Mouse (Mus musculus) embryo, embryonic 11.5 days (tissue): ENCODE results near the gene Opcml.

Experiments
- DNase-seq: peaks from one replicate; pipeline ENCODE4 v3.0.0-alpha.2; 2012; ENCODE audit warnings: low read depth, low spot score

Opcml gene

DNA sequence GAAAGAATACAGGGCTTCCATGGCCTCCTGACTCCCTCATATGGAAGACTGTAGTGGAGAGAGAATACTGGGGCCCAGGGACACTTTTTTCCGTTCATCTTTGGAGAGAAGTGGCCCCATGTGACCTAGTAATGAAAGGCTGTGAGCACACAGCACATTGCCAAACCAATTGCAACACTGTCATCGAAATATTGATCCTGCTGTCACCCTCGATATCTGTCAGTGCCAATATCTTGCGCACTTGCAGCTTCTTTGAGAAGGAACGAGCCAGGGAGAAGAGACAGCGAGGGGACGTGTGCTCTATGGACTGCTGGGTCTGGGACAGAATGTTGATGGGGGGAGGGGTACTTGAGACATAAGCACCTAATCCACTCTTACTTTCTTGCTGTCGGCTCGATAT is 460.8 kb downstream of the Opcml start:
- DNase-seq: no peak

DNA sequence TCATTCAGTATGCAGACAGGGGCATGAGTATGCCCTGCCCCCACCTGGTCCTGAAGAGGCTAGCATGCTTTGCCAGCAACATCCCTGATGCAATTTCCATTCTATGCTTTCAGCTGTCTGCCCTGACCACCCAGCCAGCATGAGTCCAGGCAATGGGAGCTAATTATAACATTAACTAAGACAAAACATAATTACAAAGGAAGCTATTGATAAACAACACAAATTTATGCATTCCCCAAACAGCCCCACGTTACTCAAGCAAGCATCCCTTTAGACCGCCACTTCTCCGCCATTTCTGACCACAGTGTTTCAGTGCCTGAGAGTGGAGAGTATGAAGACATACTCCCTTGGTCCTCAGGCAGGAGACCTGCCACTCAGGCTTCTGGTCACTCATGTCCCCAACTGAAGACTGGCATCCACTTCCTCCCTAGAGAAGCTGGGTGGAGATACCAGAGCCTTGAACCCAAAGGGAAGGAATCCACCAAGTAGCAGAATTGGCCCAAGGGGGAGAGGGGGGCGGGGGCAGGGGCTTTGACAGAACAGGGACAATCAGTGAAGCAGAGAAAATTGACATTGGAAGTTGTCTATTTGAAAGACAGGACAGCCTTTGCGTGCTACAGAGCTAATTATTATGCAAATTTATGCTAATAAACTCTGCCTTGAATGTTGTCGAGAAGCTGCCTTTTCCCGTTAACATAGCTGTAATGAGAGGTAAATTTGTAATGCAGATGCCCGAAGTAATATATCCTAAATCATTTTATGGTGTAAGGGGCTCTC is 464.7 kb downstream of the Opcml start:
- DNase-seq: no peak

DNA sequence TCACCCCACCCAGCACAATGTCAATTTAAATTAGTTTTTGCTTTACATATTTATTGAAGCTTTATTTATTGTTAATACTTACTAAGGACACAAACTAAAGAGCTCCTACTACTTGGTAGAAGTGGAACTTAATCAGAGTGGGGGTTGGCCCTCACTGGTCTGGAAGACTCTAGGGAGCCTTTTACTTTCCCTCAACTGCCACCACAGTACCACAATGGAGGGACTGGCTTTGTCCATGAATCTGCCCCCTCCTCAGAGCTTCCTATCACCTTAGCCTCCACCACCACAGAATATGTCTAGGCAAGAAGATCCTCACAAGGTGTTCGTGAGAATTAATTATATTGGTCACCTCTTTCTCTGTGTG is 465.3 kb downstream of the Opcml start:
- DNase-seq: no peak

DNA sequence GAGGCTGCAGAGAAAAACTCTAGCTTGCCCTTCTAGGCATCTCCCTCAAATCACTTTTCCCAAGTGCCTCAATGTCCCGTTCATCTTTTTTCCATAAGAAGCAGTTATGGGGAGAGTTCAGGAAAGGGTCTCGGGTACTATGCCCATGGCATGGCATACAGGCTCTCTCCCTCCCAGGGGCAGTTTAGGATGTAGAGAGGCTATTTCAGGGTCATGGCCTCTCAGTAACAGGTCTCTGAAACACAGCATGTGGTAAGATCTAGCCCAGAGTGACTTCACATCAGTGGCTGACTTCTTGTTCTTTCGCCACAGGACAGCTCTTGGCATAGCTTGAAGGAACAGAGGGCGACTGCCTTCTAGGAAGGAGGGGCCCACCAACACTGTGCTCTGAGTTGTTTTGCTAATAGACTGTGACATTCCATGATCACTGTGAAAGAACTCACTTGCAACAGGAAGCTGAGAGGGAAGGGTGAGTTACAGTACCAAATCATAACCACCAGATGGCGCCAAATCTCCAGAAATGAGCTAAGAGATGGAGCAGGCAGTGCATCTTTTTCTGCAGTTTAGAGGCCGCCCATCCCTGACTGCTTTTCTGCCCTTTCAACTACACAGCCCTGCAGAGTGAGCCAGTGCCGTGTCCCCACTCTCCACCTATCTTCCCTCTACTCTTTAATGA is 470.6 kb downstream of the Opcml start:
- peak; percentile 62 for DNase-seq

DNA sequence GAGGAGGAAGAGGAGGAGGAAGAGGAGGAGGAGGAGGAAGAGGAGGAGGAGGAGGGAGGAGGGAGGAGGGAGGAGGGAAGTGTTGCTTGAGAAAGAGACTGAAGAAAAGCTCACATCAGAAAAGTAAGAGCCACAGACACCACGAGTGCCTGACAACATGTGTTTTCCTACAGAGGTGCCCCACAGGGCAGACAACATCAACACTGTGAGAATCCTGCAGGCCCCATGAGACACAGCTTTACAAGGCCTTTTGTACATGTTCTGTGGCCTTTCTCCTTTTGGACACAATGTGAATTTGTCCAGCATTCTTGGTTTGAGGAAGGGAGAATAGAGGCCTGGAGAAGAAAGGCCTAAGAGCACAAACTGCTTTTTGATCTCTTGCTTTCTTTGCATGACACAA is 471.4 kb downstream of the Opcml start:
- DNase-seq: no peak

DNA sequence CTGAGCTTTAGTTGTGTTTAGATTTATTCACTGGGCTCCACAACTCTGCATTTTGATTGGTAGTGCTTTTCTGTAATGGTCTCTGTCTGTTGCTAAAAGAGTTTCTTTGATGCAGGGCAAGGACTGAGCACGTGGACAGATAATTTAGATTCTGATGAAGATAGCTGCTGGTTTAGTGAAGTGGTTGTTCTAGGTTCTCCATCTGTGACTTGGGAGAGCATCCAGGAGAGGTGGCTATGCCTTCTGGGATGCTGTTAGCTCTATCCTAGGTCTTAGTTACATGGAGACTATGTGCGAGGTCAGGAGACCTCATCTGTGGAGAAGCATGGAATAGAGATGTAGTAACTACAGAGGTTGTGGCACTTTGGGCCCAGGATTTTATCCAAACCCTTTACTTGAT is 472.3 kb downstream of the Opcml start:
- DNase-seq: no peak

DNA sequence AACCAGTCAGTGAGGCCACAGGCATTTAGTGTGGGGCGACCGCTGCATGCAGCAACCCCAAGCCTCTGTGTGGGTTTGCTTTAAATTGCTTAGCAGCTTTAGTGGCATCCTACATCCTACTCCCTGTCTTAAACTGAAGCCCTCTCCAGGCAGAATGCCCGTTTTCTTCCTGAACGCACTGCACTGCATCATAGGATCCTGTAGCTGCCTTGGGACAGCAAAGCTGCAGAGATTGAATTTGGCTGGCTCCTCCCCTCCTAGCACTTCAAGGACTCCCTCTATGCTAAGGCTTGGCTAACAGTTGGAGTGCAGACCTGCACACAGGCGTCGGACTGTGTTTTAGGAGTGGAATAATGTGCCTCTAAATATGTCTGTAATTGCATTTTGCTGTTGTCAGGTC is 474.2 kb downstream of the Opcml start:
- DNase-seq: no peak

DNA sequence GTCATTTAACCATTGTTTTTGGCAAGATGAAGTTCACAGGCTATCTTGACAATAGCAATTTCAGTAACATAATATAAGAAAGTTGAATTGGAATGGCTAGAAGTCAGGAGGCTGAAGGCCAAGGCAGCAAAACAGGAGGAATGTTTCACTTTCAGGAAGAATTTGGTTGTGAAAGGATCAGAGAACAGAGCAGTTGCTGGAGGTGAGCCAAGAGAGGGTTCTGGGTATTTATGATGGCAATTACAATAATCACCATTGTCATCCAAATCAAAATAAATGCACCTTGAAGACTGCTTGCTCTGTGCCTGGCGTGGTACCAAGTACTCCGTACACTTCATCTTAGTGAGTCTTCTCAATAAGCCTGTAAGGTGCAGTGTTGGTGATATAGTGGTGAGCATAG is 483.2 kb downstream of the Opcml start:
- DNase-seq: no peak

DNA sequence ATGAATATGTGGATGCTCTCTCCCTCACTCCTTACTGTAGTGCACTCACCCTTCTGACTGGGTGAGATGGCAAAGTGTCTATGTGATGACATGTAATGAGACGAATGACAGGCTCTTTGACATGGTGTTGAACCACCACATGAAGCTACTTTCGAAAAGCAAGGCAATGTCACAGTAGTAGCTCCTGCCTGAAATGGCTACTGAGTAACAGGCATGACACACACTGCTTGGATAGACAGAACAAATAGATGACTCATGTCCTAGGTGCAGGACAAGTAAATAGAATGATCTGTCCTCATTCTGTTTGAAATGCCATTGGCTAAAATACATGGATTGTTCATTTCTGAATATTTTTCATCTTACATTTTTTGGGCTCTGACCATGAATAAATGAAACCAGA is 488.0 kb downstream of the Opcml start:
- no peak for DNase-seq

DNA sequence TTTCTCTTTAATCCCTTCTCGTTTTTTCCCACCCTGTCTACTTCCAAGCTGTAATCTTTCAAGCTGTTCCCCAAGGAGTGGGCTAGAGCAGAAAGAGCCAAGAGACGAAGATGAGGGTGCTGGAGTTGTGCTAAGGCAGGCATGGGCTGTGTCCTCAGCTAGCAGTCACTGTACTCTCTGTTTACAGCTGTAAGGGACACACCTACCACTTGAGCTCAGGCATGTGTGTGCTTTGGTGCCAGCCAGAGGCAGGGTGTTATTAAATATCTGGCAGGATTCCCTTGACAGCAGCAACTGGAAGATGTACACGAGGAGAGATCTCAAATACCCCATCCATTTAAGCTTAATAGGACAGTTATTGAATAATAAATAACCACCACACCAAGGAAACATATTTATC is 490.4 kb downstream of the Opcml start:
- no peak for DNase-seq

DNA sequence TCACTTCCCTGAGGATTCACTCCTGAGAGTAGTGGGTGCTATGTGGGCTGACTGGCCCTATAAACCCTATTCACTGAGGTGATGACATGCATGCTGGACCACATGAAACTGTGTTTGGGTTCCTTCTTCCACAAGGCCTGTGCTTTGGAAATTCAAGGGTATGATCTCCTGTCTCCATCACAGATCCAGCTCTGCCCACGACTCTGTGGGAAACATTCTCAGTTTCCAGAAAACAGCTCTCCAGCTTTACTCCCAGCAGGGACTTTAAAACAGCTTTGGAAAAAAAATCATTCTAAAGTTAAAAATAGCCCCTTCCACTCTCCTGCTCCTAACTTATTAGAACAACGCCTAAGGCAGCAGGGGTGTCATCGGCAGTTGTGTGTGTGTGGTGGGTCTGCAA is 491.0 kb downstream of the Opcml start:
- no peak for DNase-seq

DNA sequence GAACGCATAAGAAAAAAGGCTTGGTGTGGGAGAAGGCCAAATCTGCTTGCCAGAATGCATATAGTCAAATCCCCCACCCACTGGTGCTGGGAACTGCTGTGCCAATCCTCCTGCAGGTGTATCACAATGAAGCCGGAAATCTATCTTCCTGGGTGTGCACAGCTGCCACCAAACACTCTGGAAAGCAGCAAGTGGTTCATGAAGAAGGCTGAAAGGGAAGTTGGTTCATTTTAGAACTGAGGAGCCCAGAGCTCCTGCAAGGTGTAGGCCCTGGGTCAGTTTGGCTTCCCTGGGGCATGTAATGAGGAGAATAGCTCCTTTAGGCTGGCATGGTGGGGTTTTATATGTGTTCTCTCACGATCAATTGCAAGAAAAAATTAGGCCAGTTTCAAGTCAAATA is 494.4 kb downstream of the Opcml start:
- DNase-seq: no peak

DNA sequence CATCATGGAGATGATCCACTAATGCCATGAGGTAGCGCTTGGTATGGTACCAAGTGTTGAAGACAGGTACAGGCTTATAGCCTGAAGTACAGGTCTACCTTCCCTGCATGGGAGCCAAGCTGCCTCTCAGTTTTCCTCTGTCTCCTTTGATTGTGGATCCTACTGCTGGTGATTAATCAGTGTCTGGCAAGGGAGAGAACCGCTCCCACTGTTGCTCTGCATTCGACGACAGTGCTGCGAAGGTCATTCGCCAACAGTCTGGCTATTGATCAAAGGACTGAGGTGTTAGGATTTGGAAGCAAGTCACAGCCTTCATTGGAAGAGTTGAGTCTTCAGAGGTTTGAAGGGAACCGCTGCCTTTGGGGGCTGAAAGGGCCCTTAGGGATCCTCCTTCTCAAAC is 495.8 kb downstream of the Opcml start:
- DNase-seq: no peak

DNA sequence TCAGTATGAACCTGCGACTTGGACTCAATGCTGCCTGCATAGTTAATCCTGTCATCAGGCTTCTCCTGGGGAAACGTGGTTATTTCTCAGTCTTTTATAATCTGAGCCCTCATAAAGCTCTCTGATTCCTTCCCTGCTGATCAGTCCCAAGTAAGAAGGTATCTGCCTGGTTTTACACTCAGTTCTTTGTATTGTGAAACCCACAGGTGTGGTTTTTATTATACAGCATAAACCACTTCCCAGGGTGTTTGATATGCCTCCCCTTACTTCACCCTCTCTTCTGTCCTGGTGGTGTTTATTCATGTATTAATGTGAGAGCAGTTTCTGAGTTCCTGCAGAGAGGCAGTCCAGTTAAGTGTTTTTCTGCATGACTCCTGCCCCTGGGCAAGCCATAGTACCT is 496.9 kb downstream of the Opcml start:
- DNase-seq: no peak

DNA sequence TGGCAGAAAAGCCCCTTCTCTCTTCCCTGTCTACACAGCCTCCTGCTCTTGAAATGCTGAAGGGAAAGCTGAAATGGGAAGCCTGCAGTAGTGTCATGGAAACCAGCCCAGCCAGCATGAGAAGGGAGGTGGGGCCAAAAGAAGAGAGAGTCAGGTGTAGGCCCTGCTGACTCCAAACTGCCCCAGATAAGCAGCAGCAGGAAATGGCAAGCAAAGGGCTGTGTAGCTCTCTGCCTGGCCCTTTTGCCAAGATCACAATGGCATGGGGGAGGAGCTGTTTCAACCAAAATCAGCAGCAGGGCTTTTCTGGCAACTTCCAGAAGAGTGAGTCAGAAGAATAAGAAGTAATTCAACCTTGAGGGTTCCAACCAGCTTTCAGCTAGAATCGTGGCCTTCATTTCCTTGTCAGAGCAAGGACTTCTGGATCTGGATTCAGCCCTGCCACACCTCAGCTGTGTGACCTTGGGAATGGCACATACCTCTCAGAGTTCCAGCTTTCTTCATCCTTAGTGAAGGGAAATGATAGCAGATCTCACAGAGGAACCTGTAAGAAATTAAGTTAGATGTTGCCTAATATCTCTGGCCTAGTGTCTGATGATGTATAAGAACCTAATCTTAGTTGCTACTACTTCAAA is 499.2 kb downstream of the Opcml start:
- no peak for DNase-seq

DNA sequence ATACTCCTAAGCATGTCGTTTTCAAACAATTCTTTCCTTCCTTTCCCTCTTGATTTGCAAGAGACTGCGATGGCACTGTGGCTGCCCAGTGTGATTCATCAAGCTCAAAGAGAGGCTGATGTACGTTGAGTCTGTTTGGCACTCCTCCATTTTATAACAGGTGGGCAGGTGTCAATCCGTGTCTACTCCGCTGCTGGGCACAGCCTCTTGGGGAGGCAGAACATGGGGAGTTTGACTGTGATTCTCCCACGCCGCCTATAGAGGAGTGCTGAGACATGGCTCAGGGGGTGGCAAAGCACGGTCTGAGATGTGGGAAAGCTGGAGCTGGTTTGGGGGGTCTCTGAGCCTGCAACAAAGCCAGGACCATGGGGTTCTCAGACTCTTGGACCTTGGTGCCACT is 513.1 kb downstream of the Opcml start:
- no peak for DNase-seq

DNA sequence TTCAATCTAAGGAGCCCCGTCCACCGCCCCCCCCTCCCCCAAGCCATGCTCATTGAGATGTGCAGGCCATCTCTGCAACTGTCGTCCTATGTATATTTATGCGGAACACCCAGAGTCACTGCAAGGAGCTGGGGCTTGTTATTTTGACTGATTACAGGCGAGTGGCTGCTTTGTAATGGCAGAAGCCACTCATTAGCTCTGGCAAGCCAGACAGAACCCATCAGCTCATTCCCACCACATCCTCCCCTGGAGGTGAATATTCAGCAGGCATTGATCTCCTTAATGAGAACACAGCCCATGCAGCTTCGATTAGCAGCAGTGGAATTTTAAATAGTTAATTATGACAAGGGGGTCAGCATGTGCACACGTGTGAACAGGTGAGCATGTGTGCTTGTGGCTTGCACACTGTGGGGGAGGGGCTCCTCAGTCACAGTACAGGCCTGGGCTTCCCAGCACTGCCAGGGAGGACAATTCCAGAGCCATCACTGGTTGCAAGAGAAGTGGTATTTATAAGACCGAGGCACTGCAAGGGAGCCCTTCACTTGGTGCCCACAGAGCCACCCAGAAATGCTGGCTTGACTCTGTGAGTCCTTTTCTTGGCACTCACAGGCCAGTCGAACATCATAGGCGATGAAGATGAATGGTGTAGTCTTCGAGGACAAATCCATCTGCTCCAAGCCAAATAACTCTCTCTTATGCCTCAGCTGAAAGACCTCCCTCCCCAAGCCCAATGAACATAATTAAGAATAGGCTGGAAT is 516.0 kb downstream of the Opcml start:
- no peak for DNase-seq

DNA sequence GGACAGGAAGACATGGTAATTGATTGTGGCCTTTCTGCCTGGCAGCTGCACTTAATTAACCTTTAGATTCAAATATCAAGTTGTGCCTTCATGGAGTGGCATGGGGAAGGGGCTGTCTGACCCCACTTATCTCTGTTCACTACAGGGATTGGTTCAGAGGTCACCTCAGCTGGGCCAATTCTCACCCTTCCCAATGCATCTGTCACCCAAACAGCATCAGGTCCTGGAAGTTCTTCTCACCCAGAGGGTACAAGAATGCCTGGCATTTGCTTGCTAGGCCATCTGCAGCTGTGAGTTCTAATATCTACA is 516.5 kb downstream of the Opcml start:
- DNase-seq: no peak

DNA sequence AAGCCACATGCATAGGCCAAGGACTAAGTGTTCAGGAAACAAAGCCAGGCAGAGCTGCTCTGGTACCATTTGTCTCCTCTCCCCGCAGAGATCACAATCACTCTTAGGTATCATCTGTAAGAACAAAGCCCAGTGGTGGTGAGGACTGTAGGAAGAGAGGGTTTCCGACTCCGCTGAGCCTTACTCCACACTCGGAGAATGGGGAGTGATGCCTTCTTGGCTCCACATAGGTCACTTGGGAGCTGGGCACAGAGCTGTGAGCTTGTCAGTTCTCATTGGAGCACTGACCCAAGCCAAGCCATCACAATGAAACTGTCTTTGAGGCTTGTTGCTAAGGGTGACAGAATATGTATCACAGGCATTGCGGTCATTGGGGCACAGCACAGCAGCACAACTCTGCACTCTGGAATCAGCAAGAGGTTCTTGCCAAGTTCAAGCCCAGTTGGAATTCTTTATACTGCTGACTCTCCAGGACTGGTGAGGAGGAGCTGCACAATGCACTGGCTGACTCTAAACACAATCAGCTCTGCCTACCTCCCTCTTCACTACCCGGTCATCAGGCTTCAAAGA is 517.0 kb downstream of the Opcml start:
- no peak for DNase-seq

DNA sequence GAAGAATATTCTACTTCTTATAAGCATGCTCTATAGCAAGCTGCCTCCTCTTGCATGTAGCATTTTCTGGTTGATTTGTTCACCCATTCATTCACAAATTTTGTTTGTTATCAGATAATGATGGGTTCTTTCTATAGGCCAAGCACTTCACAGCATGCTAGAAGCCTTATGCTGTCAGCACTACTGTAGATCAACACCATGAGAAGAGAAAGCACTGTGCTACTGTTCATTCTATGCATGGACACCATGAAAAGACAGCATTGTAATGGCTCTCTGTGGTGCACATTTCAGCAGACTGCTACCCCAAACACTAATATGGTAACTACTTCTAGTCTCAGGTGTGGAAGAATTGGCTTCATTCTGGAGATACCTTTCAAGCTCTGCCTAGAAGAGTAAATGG is 527.3 kb downstream of the Opcml start:
- no peak for DNase-seq

DNA sequence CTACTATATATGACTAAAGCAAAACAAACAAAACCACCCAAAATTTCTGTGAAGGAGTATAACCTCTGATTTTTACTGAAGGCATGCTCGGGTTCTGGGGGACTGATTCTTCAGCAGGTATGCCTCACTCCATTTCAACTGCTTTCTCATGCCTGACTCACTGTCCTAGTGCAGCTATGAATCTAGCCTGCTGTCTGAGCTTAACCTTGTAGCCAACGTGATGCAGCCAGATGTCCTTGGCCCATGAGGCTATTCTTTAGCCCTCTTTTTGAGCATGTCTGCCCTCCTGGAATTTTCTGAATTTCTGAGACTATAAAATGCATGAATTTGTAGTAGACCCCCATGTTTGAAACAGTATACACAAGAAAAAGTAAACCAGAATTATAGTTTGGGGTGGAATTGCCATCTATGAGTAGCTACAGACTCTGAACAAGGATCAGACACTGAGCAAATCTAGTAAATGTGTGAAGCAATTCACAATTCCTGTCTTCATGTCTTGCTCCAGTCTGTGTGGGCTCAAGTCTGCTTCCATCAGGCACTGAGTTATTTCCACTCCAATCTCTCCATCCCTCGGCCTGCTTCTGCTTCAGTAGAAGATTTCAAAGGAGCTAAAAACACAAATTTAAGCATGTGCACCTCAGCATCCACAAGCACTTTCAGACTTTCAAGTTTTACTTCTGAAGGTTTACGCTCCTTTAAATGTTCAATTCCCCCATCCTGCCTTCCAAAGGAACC is 528.6 kb downstream of the Opcml start:
- DNase-seq: no peak

DNA sequence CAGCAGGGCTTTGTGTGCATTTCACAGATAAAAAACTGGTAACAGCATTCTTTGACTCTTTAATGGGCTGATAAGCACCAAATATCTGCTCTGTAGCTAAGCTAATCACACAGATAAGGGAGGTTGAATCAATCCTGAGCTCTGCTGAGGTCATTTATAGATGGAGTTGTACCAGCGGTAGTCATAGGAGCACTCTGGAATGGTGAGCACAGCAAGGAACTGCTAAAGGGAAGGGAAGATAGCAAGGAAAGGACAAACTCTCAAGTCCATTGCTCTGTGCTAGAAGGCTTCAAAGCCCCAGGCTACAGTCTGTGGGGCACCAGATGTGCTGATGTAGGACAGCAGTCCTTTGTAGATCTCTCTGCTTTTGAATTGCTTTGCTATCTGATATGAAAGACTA is 529.2 kb downstream of the Opcml start:
- no peak for DNase-seq
